Mouse (Mus musculus): Measurements from ENCODE around the gene Mlx. TPM values are rescaled to one million over a fixed set of nuclear protein-coding genes. Genes with fewer than 3 reads are reported as not detected.

Gene Mlx
- polyA plus RNA-seq, 1 experiment from 2014 or later = 46.0 TPM

DNA sequence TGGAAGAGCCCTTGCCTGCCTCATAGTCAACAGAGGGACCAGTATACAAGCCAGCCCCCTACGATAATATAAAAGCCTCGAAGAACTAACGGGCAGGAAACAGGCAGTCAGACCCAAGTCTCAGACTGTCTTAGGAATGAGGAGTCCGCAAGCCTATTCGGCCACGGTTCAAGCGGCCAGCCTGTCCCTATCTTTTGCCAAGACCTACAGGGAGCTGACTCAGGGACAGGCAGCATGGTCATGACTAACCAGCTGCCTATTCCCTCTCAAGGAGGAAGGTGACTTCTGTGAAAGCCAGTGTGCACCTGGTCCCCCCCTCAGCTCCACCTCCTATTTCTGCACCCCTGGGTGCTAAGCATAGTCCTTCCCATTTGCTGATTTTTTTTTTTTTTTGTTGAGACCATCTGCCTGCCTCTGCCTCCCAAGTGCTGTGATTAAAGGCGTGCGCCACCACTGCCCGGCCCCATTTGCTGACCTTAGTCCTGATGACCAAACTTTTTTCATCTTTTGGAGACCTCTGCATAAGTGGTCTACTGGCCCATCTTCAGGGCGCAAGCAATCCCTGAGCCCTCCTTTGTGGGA, 42.0 kb downstream of the Mlx start:
- Histone ChIP-seq H3K4me2 (replicated peaks; ENCODE audit: low read depth, low read length) (no peak overlapping the region), H3K4me1 (ENCODE audit: control insufficient read depth, insufficient read depth, low read length) (peaks cover 5% of the 10 kb centered on the region; the same call in 1 of the 2 replicates), H3K9me3 (ENCODE audit: control insufficient read depth, low read depth, low read length) (no peaks in the 10 kb centered on the region), H3K27me3 (ENCODE audit: control insufficient read depth, insufficient read depth, low read length) (no peaks in the 10 kb centered on the region), H3K9ac (replicated peaks; ENCODE audit: low read depth, low read length) (no peak overlapping the region), H3K36me3 (ENCODE audit: control insufficient read depth, insufficient read depth, low read length) (peaks cover 9% of the 10 kb centered on the region; the same call in 1 of the 2 replicates), H3K27ac (ENCODE audit: low read length) (no peak overlapping the region), H3K4me3 (ENCODE audit: low read depth, low read length) (no peak overlapping the region)
- WGBS = 90% methylated on average over 11 of the region's 11 CpGs
- no peak for ATAC-seq (ENCODE audit: insufficient number of reproducible peaks, insufficient read depth, low FRiP score, low read depth)

DNA sequence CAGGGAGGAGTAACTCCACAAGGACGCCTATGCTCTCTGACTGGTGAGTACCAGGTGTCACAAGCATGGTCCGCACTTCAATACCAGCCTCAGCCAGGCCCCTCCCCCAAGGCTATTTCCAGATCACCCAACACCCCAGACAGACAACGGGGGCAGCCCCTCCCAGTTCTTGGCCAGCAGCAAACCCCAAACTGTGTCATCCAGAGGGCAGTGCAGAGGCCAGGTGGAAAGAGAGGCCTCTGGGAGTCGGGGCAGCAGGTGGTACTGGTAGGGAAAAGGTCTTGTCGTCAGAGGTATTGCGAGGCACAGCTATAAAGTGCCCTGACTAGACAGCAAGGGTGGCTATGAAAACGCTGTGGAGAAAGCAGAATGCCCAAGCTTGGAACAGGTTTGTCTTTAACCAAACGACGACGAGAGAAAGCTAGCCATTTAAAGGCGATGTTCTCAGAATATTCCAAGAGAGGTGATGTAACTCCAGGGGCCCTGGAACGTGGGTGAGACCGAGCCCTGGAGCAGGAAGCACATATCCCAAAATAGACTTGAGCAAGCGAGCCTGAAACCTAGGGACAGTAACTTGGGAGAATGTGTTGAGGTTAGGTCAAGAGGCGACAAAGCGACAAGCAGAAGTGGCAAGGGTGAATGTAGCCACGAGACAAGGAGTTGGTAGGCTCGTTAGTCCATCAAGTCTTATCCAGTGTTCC, 43.1 kb downstream of the Mlx start:
- Histone ChIP-seq H3K27ac (ENCODE audit: low read length) (no peak overlapping the region), H3K9ac (replicated peaks; ENCODE audit: low read depth, low read length) (no peak overlapping the region), H3K4me3 (ENCODE audit: low read depth, low read length) (no peak overlapping the region), H3K36me3 (ENCODE audit: control insufficient read depth, insufficient read depth, low read length) (peaks cover 9% of the 10 kb centered on the region; the same call in 1 of the 2 replicates), H3K9me3 (ENCODE audit: control insufficient read depth, low read depth, low read length) (no peaks in the 10 kb centered on the region), H3K4me2 (replicated peaks; ENCODE audit: low read depth, low read length) (no peak overlapping the region), H3K27me3 (ENCODE audit: control insufficient read depth, insufficient read depth, low read length) (no peaks in the 10 kb centered on the region), H3K4me1 (ENCODE audit: control insufficient read depth, insufficient read depth, low read length) (peaks cover 5% of the 10 kb centered on the region; the same call in 1 of the 2 replicates)
- 45% methylated on average over 18 of the region's 18 CpGs for WGBS
- no peak for ATAC-seq (ENCODE audit: insufficient number of reproducible peaks, insufficient read depth, low FRiP score, low read depth)

DNA sequence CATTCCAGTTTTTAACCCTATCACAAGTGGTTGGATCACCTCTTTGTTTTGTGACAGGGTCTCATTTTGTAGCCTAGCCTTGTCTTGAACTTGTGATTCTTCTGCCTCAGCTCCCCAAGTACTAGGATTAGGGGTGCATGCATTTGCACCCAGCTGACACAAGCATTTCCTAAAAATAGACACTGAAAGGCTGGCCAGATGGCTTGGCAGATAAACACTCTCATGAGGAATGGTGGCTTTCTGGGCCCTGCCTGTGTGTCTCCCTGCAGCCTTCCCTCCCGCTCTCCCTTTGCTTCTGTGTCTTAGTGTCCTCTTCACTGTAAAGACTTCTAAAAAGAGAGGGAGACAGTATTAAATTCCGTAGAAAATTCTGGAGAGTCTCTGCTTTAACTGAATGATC, 44.1 kb downstream of the Mlx start:
- peaks cover 5% of the 10 kb centered on the region; the same call in 1 of the 2 replicates for H3K4me1 ChIP-seq (ENCODE audit: control insufficient read depth, insufficient read depth, low read length)
- no peak overlapping the region for H3K27ac ChIP-seq (ENCODE audit: low read length)
- no peak overlapping the region for H3K9ac ChIP-seq (replicated peaks; ENCODE audit: low read depth, low read length)
- no peak overlapping the region for H3K4me3 ChIP-seq (ENCODE audit: low read depth, low read length)
- H3K27me3 ChIP-seq (ENCODE audit: control insufficient read depth, insufficient read depth, low read length) = no peaks in the 10 kb centered on the region
- H3K4me2 ChIP-seq (replicated peaks; ENCODE audit: low read depth, low read length) = no peak overlapping the region
- peaks cover 5% of the 10 kb centered on the region; the same call in 1 of the 2 replicates for H3K36me3 ChIP-seq (ENCODE audit: control insufficient read depth, insufficient read depth, low read length)
- no peaks in the 10 kb centered on the region for H3K9me3 ChIP-seq (ENCODE audit: control insufficient read depth, low read depth, low read length)
- ATAC-seq (ENCODE audit: insufficient number of reproducible peaks, insufficient read depth, low FRiP score, low read depth) = no peak
- 83% methylated on average over 2 of the region's 2 CpGs for WGBS

DNA sequence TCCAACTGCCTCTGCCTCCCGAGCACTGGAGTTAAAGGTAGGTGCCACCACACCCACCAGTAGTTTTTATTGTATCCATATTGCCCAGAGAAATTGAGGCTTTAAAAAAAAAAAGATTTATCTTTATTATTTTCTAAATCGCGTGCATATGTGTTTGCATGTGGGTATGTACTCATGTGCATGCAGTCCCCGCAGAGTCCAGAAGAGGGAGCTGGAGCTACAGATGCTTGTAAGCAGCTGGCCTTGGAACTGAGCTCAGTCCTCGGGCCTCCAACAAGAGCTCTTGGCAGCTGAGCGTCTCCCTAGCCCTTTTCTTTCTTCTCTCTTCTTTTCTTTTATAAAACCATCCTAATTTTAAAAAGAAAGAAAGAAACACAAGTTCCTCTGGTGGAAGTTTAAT, 44.6 kb downstream of the Mlx start:
- Histone ChIP-seq H3K9me3 (ENCODE audit: control insufficient read depth, low read depth, low read length) (no peaks in the 10 kb centered on the region), H3K9ac (replicated peaks; ENCODE audit: low read depth, low read length) (no peak overlapping the region), H3K27ac (ENCODE audit: low read length) (no peak overlapping the region), H3K4me1 (ENCODE audit: control insufficient read depth, insufficient read depth, low read length) (peaks cover 5% of the 10 kb centered on the region; the same call in 1 of the 2 replicates), H3K4me2 (replicated peaks; ENCODE audit: low read depth, low read length) (no peak overlapping the region), H3K36me3 (ENCODE audit: control insufficient read depth, insufficient read depth, low read length) (peaks cover under 1% of the 10 kb centered on the region; the same call in 1 of the 2 replicates), H3K4me3 (ENCODE audit: low read depth, low read length) (no peak overlapping the region), H3K27me3 (ENCODE audit: control insufficient read depth, insufficient read depth, low read length) (no peaks in the 10 kb centered on the region)
- 92% methylated on average over 6 of the region's 6 CpGs for WGBS
- ATAC-seq (ENCODE audit: insufficient number of reproducible peaks, insufficient read depth, low FRiP score, low read depth) = no peak

DNA sequence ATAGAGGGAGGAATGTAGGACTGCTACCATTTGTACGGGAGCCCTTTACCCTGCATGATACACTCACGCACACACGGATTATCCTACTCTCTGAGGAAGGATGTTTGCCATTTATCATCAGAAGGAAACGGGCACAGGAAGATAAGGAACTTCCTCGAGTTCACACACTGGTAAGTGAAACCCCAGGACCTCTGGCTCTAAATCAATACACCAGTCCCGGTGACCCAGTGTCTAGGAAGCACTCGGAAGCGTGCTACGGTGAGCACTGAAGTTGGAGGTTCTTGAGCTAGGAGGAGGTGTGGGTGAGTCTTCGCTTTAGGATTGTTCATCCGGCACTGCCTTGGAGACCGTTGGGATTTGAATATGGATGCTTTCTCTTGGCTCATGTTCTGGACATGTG, 46.0 kb downstream of the Mlx start:
- 51% methylated on average over 12 of the region's 12 CpGs for WGBS
- H3K4me1 ChIP-seq (ENCODE audit: control insufficient read depth, insufficient read depth, low read length) = peaks cover 5% of the 10 kb centered on the region; the same call in 1 of the 2 replicates
- H3K36me3 ChIP-seq (ENCODE audit: control insufficient read depth, insufficient read depth, low read length) = no peaks in the 10 kb centered on the region
- no peak overlapping the region for H3K9ac ChIP-seq (replicated peaks; ENCODE audit: low read depth, low read length)
- H3K4me2 ChIP-seq (replicated peaks; ENCODE audit: low read depth, low read length) = no peak overlapping the region
- H3K27me3 ChIP-seq (ENCODE audit: control insufficient read depth, insufficient read depth, low read length) = no peaks in the 10 kb centered on the region
- H3K9me3 ChIP-seq (ENCODE audit: control insufficient read depth, low read depth, low read length) = no peaks in the 10 kb centered on the region
- no peak for ATAC-seq (ENCODE audit: insufficient number of reproducible peaks, insufficient read depth, low FRiP score, low read depth)
- H3K27ac ChIP-seq (ENCODE audit: low read length) = no peak overlapping the region
- H3K4me3 ChIP-seq (ENCODE audit: low read depth, low read length) = no peak overlapping the region

DNA sequence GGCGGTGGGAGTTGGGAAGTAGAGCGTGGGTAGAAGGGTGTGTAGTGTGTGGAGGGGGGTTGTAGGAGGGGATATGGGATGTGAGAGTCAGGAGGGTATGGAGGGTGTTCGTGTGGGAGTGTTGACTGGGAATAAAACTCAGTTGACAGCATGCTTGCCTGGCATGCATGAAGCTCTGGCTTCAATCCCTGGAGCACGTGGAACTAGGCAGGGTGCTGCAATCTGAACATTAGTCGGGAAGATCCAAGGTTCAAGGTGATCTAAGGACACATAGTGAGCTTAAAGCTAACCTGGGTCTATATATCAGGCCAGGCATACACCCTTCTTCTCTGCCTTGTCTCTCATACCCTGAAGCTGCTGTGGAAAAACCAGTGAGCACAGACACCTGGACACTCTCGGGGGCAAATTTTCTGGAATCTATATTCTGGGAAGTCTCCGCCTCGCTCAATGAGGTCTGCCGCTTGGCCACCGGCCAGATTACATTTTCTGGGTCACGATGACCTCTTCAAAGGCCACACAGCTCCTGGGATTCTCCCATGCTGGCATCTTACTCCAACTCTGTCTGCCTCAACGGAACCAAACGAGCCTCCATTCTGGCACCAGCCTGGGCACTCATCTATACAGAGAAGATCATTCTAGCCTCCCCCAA, 47.3 kb downstream of the Mlx start:
- no peaks in the 10 kb centered on the region for H3K27me3 ChIP-seq (ENCODE audit: control insufficient read depth, insufficient read depth, low read length)
- H3K4me2 ChIP-seq (replicated peaks; ENCODE audit: low read depth, low read length) = no peak overlapping the region
- no peaks in the 10 kb centered on the region for H3K9me3 ChIP-seq (ENCODE audit: control insufficient read depth, low read depth, low read length)
- 77% methylated on average over 13 of the region's 13 CpGs for WGBS
- H3K4me3 ChIP-seq (ENCODE audit: low read depth, low read length) = no peak overlapping the region
- H3K9ac ChIP-seq (replicated peaks; ENCODE audit: low read depth, low read length) = no peak overlapping the region
- no peaks in the 10 kb centered on the region for H3K36me3 ChIP-seq (ENCODE audit: control insufficient read depth, insufficient read depth, low read length)
- no peak for ATAC-seq (ENCODE audit: insufficient number of reproducible peaks, insufficient read depth, low FRiP score, low read depth)
- H3K4me1 ChIP-seq (ENCODE audit: control insufficient read depth, insufficient read depth, low read length) = peaks cover 8% of the 10 kb centered on the region
- no peak overlapping the region for H3K27ac ChIP-seq (ENCODE audit: low read length)

DNA sequence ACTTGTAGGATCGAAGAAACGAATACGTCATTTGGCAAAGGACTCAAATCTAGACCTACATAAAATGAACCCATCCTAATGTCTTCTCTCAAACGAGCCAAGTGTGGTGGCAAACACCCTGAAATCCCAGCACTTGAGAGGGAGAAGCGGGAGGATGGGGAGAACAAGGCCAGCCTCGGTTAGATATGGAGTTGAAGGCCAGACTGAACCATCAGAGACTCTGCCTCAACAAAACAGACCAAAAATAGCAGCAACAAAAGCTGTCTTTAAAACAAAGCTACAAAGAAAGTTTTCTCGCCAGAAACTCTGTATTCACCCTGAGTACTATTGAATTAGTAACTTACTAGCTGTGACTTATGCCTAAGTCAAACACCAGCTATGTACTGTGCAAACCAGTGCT, 49.9 kb downstream of the Mlx start:
- ATAC-seq (ENCODE audit: insufficient number of reproducible peaks, insufficient read depth, low FRiP score, low read depth) = no peak
- peak overlapping the region; percentile 28; the same call in 1 of the 2 replicates for H3K27ac ChIP-seq (ENCODE audit: low read length)
- WGBS = 67% methylated on average over 7 of the region's 7 CpGs

DNA sequence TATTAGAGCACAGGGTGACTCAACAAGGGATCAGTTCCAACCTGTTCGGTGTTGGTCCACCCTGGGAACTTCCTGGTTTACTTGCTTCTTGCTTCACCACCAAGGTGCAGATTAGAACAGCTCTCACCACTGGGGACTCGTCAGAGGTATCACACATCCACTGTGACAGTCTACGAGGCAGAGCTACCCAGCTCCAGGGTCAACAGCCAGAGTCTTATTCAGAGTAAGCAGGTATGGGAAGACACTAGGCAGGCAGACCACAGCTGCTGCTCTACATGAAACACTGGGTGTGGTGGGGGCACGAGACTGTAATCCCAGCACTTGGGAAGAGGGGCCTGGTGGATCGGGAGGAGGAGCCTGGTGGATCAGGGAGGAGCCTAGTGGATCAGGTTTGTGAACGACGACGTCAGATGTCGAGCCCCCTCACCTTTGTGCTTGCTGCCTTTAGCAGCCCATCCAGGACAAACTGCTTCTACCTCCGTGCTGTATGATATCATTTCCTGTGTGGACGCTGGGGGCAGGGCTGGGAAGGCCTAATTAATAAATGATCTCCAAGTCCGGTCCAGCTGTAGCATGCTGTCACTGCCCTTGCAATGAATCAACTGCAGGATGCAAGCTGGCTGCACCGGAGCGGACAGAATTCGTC, 51.6 kb downstream of the Mlx start:
- Histone ChIP-seq H3K27ac (ENCODE audit: low read length) (peak overlapping the region; percentile 22; the same call in 1 of the 2 replicates), H3K27me3 (ENCODE audit: control insufficient read depth, insufficient read depth, low read length) (no peaks in the 10 kb centered on the region), H3K36me3 (ENCODE audit: control insufficient read depth, insufficient read depth, low read length) (no peaks in the 10 kb centered on the region), H3K9ac (replicated peaks; ENCODE audit: low read depth, low read length) (no peak overlapping the region), H3K4me2 (replicated peaks; ENCODE audit: low read depth, low read length) (peak overlapping the region; percentile 30), H3K4me1 (ENCODE audit: control insufficient read depth, insufficient read depth, low read length) (peaks cover 3% of the 10 kb centered on the region; the same call in 1 of the 2 replicates), H3K4me3 (ENCODE audit: low read depth, low read length) (0 out of 2 replicates have a peak overlapping the region, but pooled peaks have one; percentile 1), H3K9me3 (ENCODE audit: control insufficient read depth, low read depth, low read length) (no peaks in the 10 kb centered on the region)
- peak; percentile 64 for ATAC-seq (ENCODE audit: insufficient number of reproducible peaks, insufficient read depth, low FRiP score, low read depth)
- 15% methylated on average over 15 of the region's 15 CpGs for WGBS

More for the DNA sequence above, 49.9 kb downstream of the Mlx start:
- Histone ChIP-seq H3K4me3 (ENCODE audit: low read depth, low read length) (no peak overlapping the region), H3K9ac (replicated peaks; ENCODE audit: low read depth, low read length) (no peak overlapping the region), H3K4me2 (replicated peaks; ENCODE audit: low read depth, low read length) (no peak overlapping the region), H3K4me1 (ENCODE audit: control insufficient read depth, insufficient read depth, low read length) (peaks cover 3% of the 10 kb centered on the region; the same call in 1 of the 2 replicates), H3K27me3 (ENCODE audit: control insufficient read depth, insufficient read depth, low read length) (no peaks in the 10 kb centered on the region), H3K36me3 (ENCODE audit: control insufficient read depth, insufficient read depth, low read length) (no peaks in the 10 kb centered on the region), H3K9me3 (ENCODE audit: control insufficient read depth, low read depth, low read length) (no peaks in the 10 kb centered on the region)
